Mouse (Mus musculus) gastrocnemius, postnatal 25 days (tissue): ENCODE data around the gene Capns1. TPM values are rescaled to one million over a fixed set of nuclear protein-coding genes. Genes with fewer than 3 reads are reported as not detected.
A peak's percentile ranks its signal among the peaks of the same experiment; 100 is the strongest.
"Not testable (repeated sequence)": the region's sequence is repeated elsewhere in the genome, so short reads cannot be mapped to it uniquely, and the experiment has no call there.

ENCODE experiments used
- DNase-seq: peaks from one replicate; pipeline ENCODE4 v3.0.0; 2022
- long read RNA-seq, 2 experiments: library from polyadenylated mRNA; stranded (forward); transcript quantifications; one replicate each; pipeline ENCODE4 v2.0.0; 2021
- total RNA-seq, 2 experiments: library from RNA; stranded (reverse); gene quantifications; 1 replicate in 1 of 2; 2 replicates in 1 of 2; pipeline ENCODE4 v1.2.3; 2021

Gene Capns1
- total RNA-seq = 100 to 1,000 TPM; 201 to 255 TPM
- long read RNA-seq, experiment 1, transcript Capns1-203 (11 exons, 1,429 nt) = major isoform, 20 of 52 reads
- long read RNA-seq, experiment 1, partial matches to known transcripts = 18 of 52 reads
- long read RNA-seq, experiment 1, other reads (novel, unspliced or antisense) = 10 of 52 reads
- long read RNA-seq, experiment 2, transcript Capns1-203 (11 exons, 1,429 nt) = major isoform, 28 of 55 reads
- long read RNA-seq, experiment 2, partial matches to known transcripts = 23 of 55 reads
- long read RNA-seq, experiment 2, other reads (novel, unspliced or antisense) = 2 of 55 reads

- no peak for DNase-seq
These were observed at the start of gene Capns1 for GRCm38 (mm10) chr7:30198481-30198971. Capns1 (minus strand) TSS chr7:30198811.

GRCm38 (mm10) chr7:30237374-30237773 lies 38.8 kb upstream of the Capns1 start:
- not testable (repeated sequence) for DNase-seq

DNA sequence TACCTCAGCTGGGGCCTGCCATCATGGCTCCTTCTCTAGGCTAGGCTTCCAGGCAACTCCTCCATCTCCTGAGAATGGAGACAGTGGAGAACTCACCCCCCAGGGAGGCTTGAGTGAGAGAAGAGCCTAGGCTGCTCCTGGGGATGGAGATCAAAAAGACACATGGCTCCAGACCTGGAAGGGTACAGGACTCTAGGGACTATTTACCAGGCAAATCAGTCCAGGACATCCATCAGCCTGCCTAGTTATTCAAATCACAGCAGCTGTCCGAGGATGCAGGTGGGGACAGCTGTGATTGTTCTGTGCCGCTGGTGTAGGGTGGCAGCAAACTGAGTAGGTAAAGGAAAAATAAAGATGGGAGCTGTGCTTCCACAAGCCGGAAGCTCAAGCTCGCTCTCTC lies 37.0 kb upstream of the Capns1 start, which contains the start of gene Ovol3:
Gene Ovol3, minus strand, starts transcription at position 101 of the 400 bp plus-strand sequence.
- DNase-seq = no peak

- DNase-seq = no peak
These were observed 36.5 kb upstream of the Capns1 start for GRCm38 (mm10) chr7:30235091-30235490.

DNA sequence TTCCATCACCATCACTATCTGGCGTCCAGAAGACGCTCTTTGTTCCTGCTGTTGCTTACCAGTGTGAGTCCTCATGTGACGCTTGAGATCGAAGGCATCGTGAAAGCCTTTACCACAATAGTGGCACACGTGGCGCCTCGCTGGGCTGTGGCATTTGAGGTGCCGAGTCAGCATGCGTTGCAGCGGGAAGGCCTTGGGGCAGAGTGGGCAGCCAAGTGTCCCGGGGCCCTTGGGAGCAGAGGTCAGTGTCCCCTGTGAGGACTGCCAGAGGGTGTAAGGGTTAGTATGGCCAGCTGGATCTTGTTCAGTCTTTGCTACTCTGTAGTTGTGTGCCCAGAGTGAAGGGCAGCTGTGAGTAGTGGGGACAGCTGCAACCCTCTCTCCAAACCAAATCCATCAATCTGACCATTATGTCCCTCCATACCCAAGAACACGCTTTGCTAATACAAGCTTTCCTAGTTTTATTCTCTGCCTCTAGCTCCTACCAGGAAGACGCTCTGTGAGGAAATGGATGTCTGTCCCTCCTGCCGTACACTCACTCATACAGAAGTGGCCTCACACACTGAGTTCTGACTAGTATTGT lies 35.8 kb upstream of the Capns1 start:
- DNase-seq = peak; percentile 62

GRCm38 (mm10) chr7:30233387-30233786 lies 34.8 kb upstream of the Capns1 start:
- DNase-seq = no peak

DNA sequence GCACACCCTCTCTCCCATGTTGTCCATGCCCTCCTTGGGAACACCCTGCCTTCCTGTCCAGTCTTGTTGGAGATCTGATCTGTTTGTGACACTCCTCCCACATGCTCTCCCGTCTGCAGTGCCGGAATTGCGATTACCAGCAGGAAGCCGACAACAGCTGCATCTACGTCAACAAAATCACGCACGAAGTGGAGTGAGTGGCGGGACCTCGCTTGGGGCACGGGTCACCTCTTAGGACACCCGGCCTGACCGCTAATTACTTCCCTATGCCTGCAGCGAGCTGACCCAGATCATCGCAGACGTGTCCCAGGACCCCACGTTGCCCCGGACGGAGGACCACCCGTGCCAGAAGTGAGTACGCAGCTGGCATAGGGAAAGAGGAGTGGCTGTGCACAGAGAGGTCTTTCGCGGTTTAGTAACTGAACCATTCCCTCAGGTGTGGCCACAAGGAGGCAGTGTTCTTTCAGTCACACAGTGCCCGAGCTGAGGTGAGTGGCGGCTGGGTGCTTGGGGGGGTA lies 34.1 kb upstream of the Capns1 start:
- peak; percentile 23 for DNase-seq

DNA sequence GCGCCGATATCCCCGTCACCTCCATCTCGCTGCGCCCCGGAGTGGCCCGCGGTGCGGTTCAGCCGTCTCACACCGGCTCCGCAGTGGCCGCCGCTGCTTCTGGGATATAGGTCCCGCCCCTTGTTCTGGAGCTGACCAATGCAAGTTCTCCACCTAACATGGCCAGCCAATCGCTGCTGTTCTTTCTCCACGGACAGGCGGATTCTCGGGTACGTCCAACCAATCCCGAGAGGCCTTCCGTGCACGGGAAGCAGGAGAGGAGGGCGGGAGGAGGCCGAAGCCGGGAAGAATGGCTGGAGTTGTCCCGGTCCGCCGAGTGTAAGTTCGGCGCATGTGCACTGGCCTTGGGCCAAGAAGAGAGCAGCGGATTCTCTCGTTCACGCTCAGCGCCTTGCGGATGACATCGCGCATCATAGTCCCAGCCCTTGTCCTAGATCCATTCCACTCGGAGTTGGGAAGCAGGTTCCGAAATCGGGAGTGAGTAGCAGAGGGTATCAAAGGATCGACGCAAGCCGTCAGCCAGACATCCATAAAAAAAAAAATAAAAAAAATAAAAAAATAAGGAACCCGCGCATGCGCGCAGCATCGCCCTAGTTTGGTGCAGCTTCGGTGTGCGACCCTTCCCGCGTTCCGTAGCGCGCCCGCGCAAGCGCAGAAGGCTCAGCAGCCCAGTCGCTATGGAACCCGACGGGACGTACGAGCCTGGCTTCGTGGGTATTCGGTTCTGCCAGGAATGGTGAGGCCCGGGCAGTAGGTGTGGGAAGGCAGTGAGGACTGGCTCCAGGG lies 33.3 kb upstream of the Capns1 start, which contains the start of the genes Polr2i and Tbcb:
Gene Polr2i, plus strand, starts transcription at position 280 of the 786 bp plus-strand sequence.
Gene Tbcb, minus strand, starts transcription at position 604 of the 786 bp plus-strand sequence.
- peak; percentile 98 for DNase-seq

GRCm38 (mm10) chr7:30231328-30231668 lies 32.7 kb upstream of the Capns1 start:
- no peak for DNase-seq

- no peak for DNase-seq
These were observed 25.6 kb upstream of the Capns1 start for GRCm38 (mm10) chr7:30224206-30224605.

DNA sequence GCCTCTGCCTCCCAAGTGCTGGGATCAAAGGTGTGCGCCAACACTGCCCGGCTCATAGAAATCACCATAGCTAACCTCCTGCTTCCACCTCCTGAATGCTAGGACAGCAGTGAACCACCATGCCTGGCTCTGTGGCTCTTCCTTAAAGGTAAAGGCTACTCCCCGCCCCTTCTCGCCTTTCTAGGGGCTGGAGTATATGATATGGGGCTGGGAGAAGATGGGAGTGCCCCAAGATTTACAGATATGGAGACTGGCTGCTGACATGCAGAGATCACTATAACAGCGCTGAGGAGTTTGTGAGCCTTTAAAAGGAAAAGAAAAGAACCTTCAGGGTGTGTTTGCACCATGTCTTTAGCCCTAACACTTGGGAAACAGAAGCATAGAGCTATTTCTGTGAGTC lies 23.6 kb upstream of the Capns1 start:
- DNase-seq = no peak

GRCm38 (mm10) chr7:30221433-30221832 lies 22.8 kb upstream of the Capns1 start:
- DNase-seq = no peak

DNA sequence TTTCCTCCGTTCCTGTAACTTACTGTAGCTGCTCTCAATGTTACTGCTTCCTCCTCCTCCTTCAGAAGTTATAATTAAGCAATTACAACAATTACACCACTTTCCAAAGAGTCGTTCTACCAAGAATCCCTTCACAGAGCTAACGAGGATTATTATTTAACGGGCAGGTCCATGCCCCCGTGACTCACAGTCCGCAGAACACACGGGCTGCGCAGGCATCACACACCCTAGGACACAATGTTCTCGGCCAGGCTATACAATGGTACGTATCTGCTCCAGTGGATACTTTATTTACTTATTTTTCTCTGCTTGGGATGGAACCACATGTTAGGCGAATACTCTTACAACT lies 21.4 kb upstream of the Capns1 start:
- DNase-seq = no peak

DNA sequence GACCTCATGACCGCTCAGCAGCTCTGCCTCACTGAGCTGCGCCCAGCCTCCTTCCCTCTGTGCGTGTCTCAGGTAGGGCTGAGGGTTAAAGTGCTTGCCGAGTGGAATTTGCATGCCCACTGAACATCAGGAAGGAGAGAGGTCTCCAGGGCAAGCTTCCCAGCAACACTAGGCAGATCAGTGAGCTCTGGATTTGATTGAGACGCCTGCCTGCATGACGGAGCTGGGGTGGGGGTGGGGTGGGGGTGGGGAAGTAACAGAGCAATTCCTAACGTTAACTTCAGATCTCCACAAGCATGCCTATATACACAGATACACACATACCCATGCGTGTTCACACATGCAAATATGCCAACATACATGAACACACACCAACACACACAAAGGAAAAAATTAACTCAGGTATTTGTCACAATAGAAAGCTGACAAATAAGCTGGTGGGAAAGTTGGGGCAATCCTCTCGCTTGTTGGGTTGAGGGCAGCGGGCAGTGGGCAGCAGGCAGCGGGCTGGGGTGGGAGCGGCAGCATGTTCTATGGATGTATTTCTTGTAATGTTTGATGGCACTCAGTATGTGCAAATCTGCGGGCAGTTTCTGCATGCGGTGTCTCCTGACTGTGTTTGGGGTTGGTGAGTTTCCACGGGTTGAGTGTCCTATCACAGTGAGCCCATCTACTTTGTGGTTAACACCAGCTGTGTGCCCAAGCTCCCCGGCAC lies 20.8 kb upstream of the Capns1 start:
- peak; percentile 50 for DNase-seq

- DNase-seq = no peak
These were observed 18.7 kb upstream of the Capns1 start for GRCm38 (mm10) chr7:30217277-30217676.

- DNase-seq = peak; percentile 43
These were observed 18.1 kb upstream of the Capns1 start for GRCm38 (mm10) chr7:30216723-30217151.

DNA sequence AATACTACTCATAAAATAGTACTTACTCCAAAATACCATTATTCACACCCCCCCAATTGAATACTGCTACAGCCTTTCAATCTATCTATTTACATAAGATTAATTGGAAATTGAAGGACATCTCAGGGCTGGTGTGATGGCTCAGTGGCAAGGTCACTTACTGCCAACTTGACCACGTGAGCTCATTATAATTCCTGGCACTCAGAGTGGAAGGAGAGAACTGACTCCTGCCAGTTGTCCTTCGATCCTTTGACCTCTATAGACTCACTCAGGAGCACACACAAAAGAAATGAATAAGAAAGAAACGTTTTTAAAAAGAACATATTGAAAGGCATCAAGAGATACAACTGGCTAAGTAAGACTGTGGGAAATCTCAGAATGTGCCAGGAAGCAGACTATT lies 17.3 kb upstream of the Capns1 start:
- DNase-seq = no peak

- DNase-seq = no peak
These were observed 15.3 kb upstream of the Capns1 start for GRCm38 (mm10) chr7:30213881-30214280.

DNA sequence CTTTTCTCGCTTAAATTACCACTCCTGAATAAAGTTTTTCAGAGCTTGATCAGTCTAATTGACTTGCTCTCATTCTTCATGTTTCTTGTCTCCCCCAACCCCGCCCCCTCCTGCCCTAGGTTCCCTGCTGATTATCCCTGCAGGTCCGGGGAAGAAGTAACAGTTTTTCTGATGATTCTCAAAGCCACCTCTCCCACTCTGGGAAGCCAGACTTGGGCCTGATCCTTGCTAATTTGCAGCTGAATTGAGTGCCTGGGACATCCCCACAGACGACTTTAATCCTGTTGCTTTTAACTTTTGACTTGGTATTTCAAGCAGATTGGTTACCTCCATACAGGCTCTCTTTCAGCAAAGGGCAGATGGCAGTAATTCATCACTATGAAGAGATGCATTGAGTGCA lies 12.4 kb upstream of the Capns1 start:
- no peak for DNase-seq

DNA sequence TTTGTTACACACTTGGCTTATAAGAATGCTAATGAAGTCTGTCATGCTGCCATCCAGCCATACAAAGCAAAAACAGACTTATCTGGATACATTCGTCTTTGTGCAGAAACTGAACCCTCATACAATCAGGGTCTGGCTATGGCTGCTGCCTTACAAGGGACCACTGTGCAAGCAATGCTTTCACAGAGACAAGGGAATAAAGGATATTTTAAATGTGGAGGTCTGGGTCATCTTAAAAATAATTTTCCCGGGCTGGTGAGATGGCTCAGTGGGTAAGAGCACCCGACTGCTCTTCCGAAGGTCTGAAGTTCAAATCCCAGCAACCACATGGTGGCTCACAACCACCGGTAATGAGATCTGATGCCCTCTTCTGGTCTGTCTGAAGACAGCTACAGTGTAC lies 7.8 kb upstream of the Capns1 start:
- DNase-seq = not testable (repeated sequence)

DNA sequence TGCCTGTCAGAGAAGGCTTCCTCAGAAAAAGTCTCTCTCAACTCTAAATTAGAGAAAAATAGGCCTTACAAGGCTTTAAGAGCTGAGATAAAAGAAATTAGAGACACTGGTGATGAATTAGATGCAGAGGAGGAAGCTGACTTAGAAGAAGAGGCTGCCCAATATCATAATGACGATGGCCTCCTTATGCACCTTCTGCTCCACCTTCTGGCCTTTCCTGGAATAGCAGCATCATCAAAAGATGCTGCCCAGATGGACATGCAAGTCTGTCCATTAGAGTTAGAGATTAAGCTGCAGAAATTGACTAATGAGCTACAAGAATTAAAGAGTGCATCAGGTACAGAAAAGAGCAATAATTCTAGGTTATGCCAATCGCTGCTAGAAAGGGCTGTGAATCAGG lies 6.8 kb upstream of the Capns1 start:
- no peak for DNase-seq

- no peak for DNase-seq
These were observed 5.8 kb upstream of the Capns1 start for GRCm38 (mm10) chr7:30204380-30204779.
